Mouse (Mus musculus) ovary, postnatal 14 days (tissue): ENCODE results near the gene Creb3l2.
"Not testable (repeated sequence)": the region's sequence is repeated elsewhere in the genome, so short reads cannot be mapped to it uniquely, and the experiment has no call there.

Experiments
- DNase-seq: peaks from one replicate; pipeline ENCODE4 v3.0.0; 2022; ENCODE audit warnings: low spot score

Creb3l2 gene

GRCm38 (mm10) chr6:37409829-37410228, 32.1 kb downstream of the Creb3l2 start:
- no peak for DNase-seq

- no peak for DNase-seq
These were observed 34.1 kb downstream of the Creb3l2 start for GRCm38 (mm10) chr6:37407876-37408275.

GRCm38 (mm10) chr6:37406903-37407302, 35.0 kb downstream of the Creb3l2 start:
- DNase-seq: no peak

- DNase-seq: no peak
These were observed 35.9 kb downstream of the Creb3l2 start for GRCm38 (mm10) chr6:37406018-37406417.

GRCm38 (mm10) chr6:37404325-37404724, 37.6 kb downstream of the Creb3l2 start:
- no peak for DNase-seq

- no peak for DNase-seq
These were observed 40.0 kb downstream of the Creb3l2 start for GRCm38 (mm10) chr6:37401928-37402327.

- no peak for DNase-seq
These were observed 41.0 kb downstream of the Creb3l2 start for GRCm38 (mm10) chr6:37400866-37401525.

- DNase-seq: no peak
These were observed 41.8 kb downstream of the Creb3l2 start for GRCm38 (mm10) chr6:37400167-37400566.

GRCm38 (mm10) chr6:37398943-37399342, 43.0 kb downstream of the Creb3l2 start:
- DNase-seq: no peak

GRCm38 (mm10) chr6:37397973-37398372, 44.0 kb downstream of the Creb3l2 start:
- DNase-seq: no peak

- no peak for DNase-seq
These were observed 44.7 kb downstream of the Creb3l2 start for GRCm38 (mm10) chr6:37397254-37397653.

GRCm38 (mm10) chr6:37396127-37396526, 45.8 kb downstream of the Creb3l2 start:
- DNase-seq: no peak

- DNase-seq: no peak
These were observed 48.7 kb downstream of the Creb3l2 start for GRCm38 (mm10) chr6:37393263-37393662.

GRCm38 (mm10) chr6:37392262-37392661, 49.7 kb downstream of the Creb3l2 start:
- no peak for DNase-seq

- peak; percentile 38 for DNase-seq
These were observed 50.6 kb downstream of the Creb3l2 start for GRCm38 (mm10) chr6:37391313-37391712.

GRCm38 (mm10) chr6:37388960-37389359, 53.0 kb downstream of the Creb3l2 start:
- no peak for DNase-seq

- DNase-seq: no peak
These were observed 53.4 kb downstream of the Creb3l2 start for GRCm38 (mm10) chr6:37388501-37388900.

GRCm38 (mm10) chr6:37387281-37387680, 54.7 kb downstream of the Creb3l2 start:
- DNase-seq: no peak

GRCm38 (mm10) chr6:37385602-37386285, 56.2 kb downstream of the Creb3l2 start:
- DNase-seq: no peak

GRCm38 (mm10) chr6:37382761-37383160, 59.2 kb downstream of the Creb3l2 start:
- no peak for DNase-seq

GRCm38 (mm10) chr6:37377836-37378580, 63.9 kb downstream of the Creb3l2 start:
- no peak for DNase-seq

GRCm38 (mm10) chr6:37377387-37377786, 64.6 kb downstream of the Creb3l2 start:
- not testable (repeated sequence) for DNase-seq

GRCm38 (mm10) chr6:37375452-37375851, 66.5 kb downstream of the Creb3l2 start:
- DNase-seq: no peak
